In genomic region chr11:70586261-70586660, GRCm38 (mm10) we compare ENCODE assay signal across 1 mouse cellular context.
TF ChIP-seq lines count a peak whose summit lies in the region.

No protein-coding gene starts in this region.

TF ChIP-seq in myocyte, 11 proteins besides CTCF, POLR2A, EP300 and RAD21 (continued from another document):
- TF ChIP-seq TCF3 (IDR thresholded peaks at IDR 0.05; ENCODE audit: insufficient read length, low read depth) (no peak), POLR2AphosphoS2 (IDR thresholded peaks at IDR 0.05; ENCODE audit: insufficient read length, low read depth) (no peak), USF1 (IDR thresholded peaks at IDR 0.05; ENCODE audit: low read depth) (no peak)
